Mouse (Mus musculus): ENCODE data around the gene Acox3. TPM values are rescaled to one million over a fixed set of nuclear protein-coding genes. Genes with fewer than 3 reads are reported as not detected.

The Acox3 gene
- polyA plus RNA-seq, 1 experiment from 2014 or later: 2.2 TPM

DNA sequence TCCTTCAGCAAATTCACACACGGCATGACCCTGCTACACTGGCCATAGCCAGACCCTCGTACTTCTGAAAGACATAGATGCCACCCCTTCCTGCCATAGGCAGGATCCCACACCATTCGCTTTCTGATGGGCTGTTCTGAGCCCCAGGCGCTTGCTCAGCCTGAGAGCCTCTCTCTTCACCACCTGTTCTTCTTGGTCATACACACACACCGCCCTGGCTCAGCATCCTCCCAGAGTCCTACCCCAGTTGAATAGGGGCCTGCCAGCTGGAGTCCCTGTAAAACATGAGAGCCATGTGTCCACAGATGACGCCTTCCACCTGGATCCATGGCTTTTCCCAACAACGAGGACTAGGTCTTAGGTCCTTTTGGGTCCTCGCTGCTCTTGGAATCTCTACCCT is 29.9 kb downstream of the Acox3 start:
- Histone ChIP-seq H3K9me3 (replicated peaks) (no peaks in the 10 kb centered on the region), H3K9ac (no peak overlapping the region), H3K4me3 (replicated peaks) (no peak overlapping the region), H3K27ac (no peak overlapping the region), H3K27me3 (no peaks in the 10 kb centered on the region), H3K4me1 (replicated peaks) (no peaks in the 10 kb centered on the region), H3K4me2 (no peak overlapping the region), H3K36me3 (no peaks in the 10 kb centered on the region)
- DNase-seq: no peak
- no peak for ATAC-seq (ENCODE audit: low read depth)
- WGBS (ENCODE audit: insufficient replicate concordance): 69% methylated on average over 8 of the region's 8 CpGs

DNA sequence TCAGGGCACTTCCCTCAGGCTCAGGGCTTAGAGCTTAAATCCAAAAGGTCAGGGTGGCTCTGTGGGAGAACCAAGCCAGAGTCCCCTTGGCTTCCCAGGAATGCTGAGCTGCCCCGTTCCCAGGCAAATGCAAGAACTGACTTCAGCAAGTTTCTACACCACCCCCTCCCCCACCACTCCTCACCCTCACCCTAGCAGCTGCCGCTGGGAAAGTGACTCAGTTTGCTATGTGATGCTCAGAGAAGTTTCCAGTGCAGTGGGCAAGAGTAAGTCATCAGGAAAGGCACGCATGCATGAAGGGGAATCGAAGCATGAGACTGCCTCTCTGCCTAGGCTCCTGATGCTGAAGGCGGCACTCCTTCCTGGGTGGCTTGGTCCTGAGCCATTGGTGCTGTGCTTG is 34.1 kb downstream of the Acox3 start:
- H3K27me3 ChIP-seq: no peaks in the 10 kb centered on the region
- H3K27ac ChIP-seq: no peak overlapping the region
- H3K9me3 ChIP-seq (replicated peaks): no peaks in the 10 kb centered on the region
- H3K4me2 ChIP-seq: no peak overlapping the region
- no peak overlapping the region for H3K9ac ChIP-seq
- ATAC-seq (ENCODE audit: low read depth): no peak
- no peaks in the 10 kb centered on the region for H3K36me3 ChIP-seq
- H3K4me1 ChIP-seq (replicated peaks): no peaks in the 10 kb centered on the region
- WGBS (ENCODE audit: insufficient replicate concordance): 60% methylated on average over 5 of the region's 5 CpGs
- H3K4me3 ChIP-seq (replicated peaks): no peak overlapping the region
- DNase-seq: no peak

GRCm38 (mm10) chr5:35621114-35621513 is 38.3 kb downstream of the Acox3 start:
- H3K4me2 ChIP-seq: no peak overlapping the region
- DNase-seq (no peak), ATAC-seq (ENCODE audit: low read depth) (no peak)
- no peaks in the 10 kb centered on the region for H3K4me1 ChIP-seq (replicated peaks)
- no peaks in the 10 kb centered on the region for H3K36me3 ChIP-seq
- no peaks in the 10 kb centered on the region for H3K9me3 ChIP-seq (replicated peaks)
- H3K9ac ChIP-seq: no peak overlapping the region
- WGBS (ENCODE audit: insufficient replicate concordance): 25% methylated on average over 4 of the region's 4 CpGs
- no peaks in the 10 kb centered on the region for H3K27me3 ChIP-seq
- no peak overlapping the region for H3K27ac ChIP-seq
- no peak overlapping the region for H3K4me3 ChIP-seq (replicated peaks)

- no peak overlapping the region for H3K27ac ChIP-seq
- H3K4me2 ChIP-seq: no peak overlapping the region
- no peaks in the 10 kb centered on the region for H3K27me3 ChIP-seq
- H3K9ac ChIP-seq: no peak overlapping the region
- H3K36me3 ChIP-seq: no peaks in the 10 kb centered on the region
- no peak for DNase-seq
- no peak overlapping the region for H3K4me3 ChIP-seq (replicated peaks)
- no peaks in the 10 kb centered on the region for H3K9me3 ChIP-seq (replicated peaks)
- no peak for ATAC-seq (ENCODE audit: low read depth)
- H3K4me1 ChIP-seq (replicated peaks): no peaks in the 10 kb centered on the region
These were observed 41.0 kb downstream of the Acox3 start for GRCm38 (mm10) chr5:35623831-35624230.

- Histone ChIP-seq H3K9ac (no peak overlapping the region), H3K36me3 (no peaks in the 10 kb centered on the region), H3K4me2 (no peak overlapping the region), H3K4me1 (replicated peaks) (no peaks in the 10 kb centered on the region), H3K27me3 (no peaks in the 10 kb centered on the region), H3K4me3 (replicated peaks) (no peak overlapping the region), H3K27ac (no peak overlapping the region), H3K9me3 (replicated peaks) (no peaks in the 10 kb centered on the region)
- DNase-seq (no peak), ATAC-seq (ENCODE audit: low read depth) (no peak)
- 33% methylated on average over 4 of the region's 4 CpGs for WGBS (ENCODE audit: insufficient replicate concordance)
These were observed 42.0 kb downstream of the Acox3 start for GRCm38 (mm10) chr5:35624751-35625239.

DNA sequence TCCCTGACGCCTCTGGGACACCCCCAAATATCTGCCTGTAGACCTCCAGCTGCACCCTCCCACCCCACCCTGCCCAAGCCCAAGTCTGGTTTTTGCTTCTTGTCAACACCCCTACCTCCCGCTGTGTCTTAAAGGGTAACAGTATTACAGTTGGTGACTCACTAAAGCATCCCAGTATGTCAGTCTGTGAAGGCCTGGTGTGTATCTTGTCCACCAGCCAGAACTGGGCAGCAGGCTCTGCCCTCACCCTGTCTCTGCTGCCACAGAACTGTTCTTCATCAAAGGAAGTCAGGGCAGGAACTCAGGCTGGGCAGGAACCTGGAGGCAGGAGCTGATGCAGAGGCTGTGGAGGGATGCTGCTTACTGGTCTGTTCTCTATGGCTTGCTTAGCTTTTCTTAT is 43.6 kb downstream of the Acox3 start:
- H3K4me3 ChIP-seq (replicated peaks): no peak overlapping the region
- no peaks in the 10 kb centered on the region for H3K4me1 ChIP-seq (replicated peaks)
- ATAC-seq (ENCODE audit: low read depth) (no peak), DNase-seq (no peak)
- H3K27ac ChIP-seq: no peak overlapping the region
- no peaks in the 10 kb centered on the region for H3K36me3 ChIP-seq
- 60% methylated on average over 2 of the region's 2 CpGs for WGBS (ENCODE audit: insufficient replicate concordance)
- H3K9me3 ChIP-seq (replicated peaks): no peaks in the 10 kb centered on the region
- no peak overlapping the region for H3K4me2 ChIP-seq
- H3K27me3 ChIP-seq: no peaks in the 10 kb centered on the region
- no peak overlapping the region for H3K9ac ChIP-seq

GRCm38 (mm10) chr5:35627307-35627840 is 44.5 kb downstream of the Acox3 start:
- Histone ChIP-seq H3K9me3 (replicated peaks) (no peaks in the 10 kb centered on the region), H3K27me3 (no peaks in the 10 kb centered on the region), H3K4me3 (replicated peaks) (no peak overlapping the region), H3K9ac (no peak overlapping the region), H3K4me1 (replicated peaks) (no peaks in the 10 kb centered on the region), H3K4me2 (no peak overlapping the region), H3K27ac (no peak overlapping the region), H3K36me3 (no peaks in the 10 kb centered on the region)
- WGBS (ENCODE audit: insufficient replicate concordance): 37% methylated on average over 7 of the region's 7 CpGs
- no peak for ATAC-seq (ENCODE audit: low read depth)
- DNase-seq: no peak

DNA sequence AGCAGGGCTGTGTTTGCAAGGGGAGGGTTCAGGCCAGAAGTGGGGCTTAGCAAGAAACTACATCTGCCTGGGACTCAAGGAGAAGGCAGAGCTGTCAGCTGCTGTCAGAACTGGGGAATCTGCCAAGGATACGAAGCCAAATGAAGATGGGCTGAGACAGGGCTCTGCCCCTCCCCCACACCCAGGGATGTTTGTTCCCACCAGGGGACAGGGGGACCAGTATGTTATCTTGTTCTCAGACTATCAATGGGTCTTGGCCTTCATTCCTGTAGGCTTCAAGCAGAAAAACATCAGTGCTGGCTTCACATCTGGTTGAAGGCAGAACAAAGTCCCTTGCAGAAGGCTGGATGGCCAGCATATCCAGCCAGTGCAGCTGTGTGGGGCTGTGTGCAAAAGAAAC is 45.8 kb downstream of the Acox3 start:
- H3K4me2 ChIP-seq: no peak overlapping the region
- no peak overlapping the region for H3K4me3 ChIP-seq (replicated peaks)
- no peak overlapping the region for H3K27ac ChIP-seq
- ATAC-seq (ENCODE audit: low read depth): no peak
- H3K36me3 ChIP-seq: no peaks in the 10 kb centered on the region
- WGBS (ENCODE audit: insufficient replicate concordance): 42% methylated on average over 1 of the region's 1 CpGs
- no peak for DNase-seq
- H3K4me1 ChIP-seq (replicated peaks): no peaks in the 10 kb centered on the region
- H3K9ac ChIP-seq: no peak overlapping the region
- H3K9me3 ChIP-seq (replicated peaks): no peaks in the 10 kb centered on the region
- no peaks in the 10 kb centered on the region for H3K27me3 ChIP-seq

- no peak overlapping the region for H3K4me2 ChIP-seq
- no peaks in the 10 kb centered on the region for H3K9me3 ChIP-seq (replicated peaks)
- H3K36me3 ChIP-seq: no peaks in the 10 kb centered on the region
- H3K27ac ChIP-seq: no peak overlapping the region
- no peak overlapping the region for H3K4me3 ChIP-seq (replicated peaks)
- H3K27me3 ChIP-seq: no peaks in the 10 kb centered on the region
- H3K4me1 ChIP-seq (replicated peaks): no peaks in the 10 kb centered on the region
- DNase-seq (no peak), ATAC-seq (ENCODE audit: low read depth) (no peak)
- H3K9ac ChIP-seq: no peak overlapping the region
These were observed 46.5 kb downstream of the Acox3 start for GRCm38 (mm10) chr5:35629333-35629732.

GRCm38 (mm10) chr5:35630706-35631105 is 47.9 kb downstream of the Acox3 start:
- WGBS (ENCODE audit: insufficient replicate concordance): 65% methylated on average over 1 of the region's 1 CpGs
- no peaks in the 10 kb centered on the region for H3K4me1 ChIP-seq (replicated peaks)
- no peak overlapping the region for H3K4me3 ChIP-seq (replicated peaks)
- no peaks in the 10 kb centered on the region for H3K9me3 ChIP-seq (replicated peaks)
- H3K9ac ChIP-seq: no peak overlapping the region
- ATAC-seq (ENCODE audit: low read depth): no peak
- no peak for DNase-seq
- no peaks in the 10 kb centered on the region for H3K27me3 ChIP-seq
- no peak overlapping the region for H3K27ac ChIP-seq
- H3K36me3 ChIP-seq: no peaks in the 10 kb centered on the region
- no peak overlapping the region for H3K4me2 ChIP-seq

GRCm38 (mm10) chr5:35631224-35631623 is 48.4 kb downstream of the Acox3 start:
- WGBS (ENCODE audit: insufficient replicate concordance): 33% methylated on average over 3 of the region's 3 CpGs
- ATAC-seq (ENCODE audit: low read depth): no peak
- Histone ChIP-seq H3K36me3 (no peaks in the 10 kb centered on the region), H3K27me3 (no peaks in the 10 kb centered on the region), H3K9me3 (replicated peaks) (no peaks in the 10 kb centered on the region), H3K4me3 (replicated peaks) (no peak overlapping the region), H3K4me2 (no peak overlapping the region), H3K9ac (no peak overlapping the region), H3K27ac (no peak overlapping the region), H3K4me1 (replicated peaks) (no peaks in the 10 kb centered on the region)
- DNase-seq: no peak

DNA sequence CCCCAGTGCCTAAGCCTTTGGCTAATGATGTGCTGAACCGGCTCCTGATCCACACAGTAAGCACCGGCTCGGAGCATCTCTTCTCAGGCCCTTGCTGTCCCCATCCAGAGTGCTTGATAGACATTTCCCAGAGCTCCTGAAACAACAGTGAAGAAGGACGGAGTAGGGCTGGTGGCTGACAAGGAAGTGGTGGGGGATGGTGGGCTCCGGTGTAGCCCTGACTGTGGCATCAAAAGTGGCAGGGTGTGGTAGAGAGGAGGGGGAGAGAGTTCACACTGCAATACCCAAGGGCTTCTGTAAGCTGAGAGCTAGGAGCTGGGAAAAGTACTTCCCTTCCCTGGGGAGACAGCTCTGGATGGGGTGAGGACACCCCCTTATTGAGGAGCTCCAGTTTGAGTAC is 48.9 kb downstream of the Acox3 start:
- Histone ChIP-seq H3K4me3 (replicated peaks) (no peak overlapping the region), H3K36me3 (no peaks in the 10 kb centered on the region), H3K27me3 (no peaks in the 10 kb centered on the region), H3K4me2 (no peak overlapping the region), H3K9ac (no peak overlapping the region), H3K9me3 (replicated peaks) (no peaks in the 10 kb centered on the region), H3K4me1 (replicated peaks) (no peaks in the 10 kb centered on the region), H3K27ac (no peak overlapping the region)
- WGBS (ENCODE audit: insufficient replicate concordance): 58% methylated on average over 5 of the region's 5 CpGs
- no peak for DNase-seq
- ATAC-seq (ENCODE audit: low read depth): no peak
